Mouse (Mus musculus) hindbrain, postnatal 0 days (tissue): ENCODE results near the gene Cybc1. TPM values are rescaled to one million over a fixed set of nuclear protein-coding genes. Genes with fewer than 3 reads are reported as not detected.

ENCODE experiments used
- ATAC-seq: fragments of 200-750 bp; cut with Nextera tagmentation; 2 replicates; pipeline ENCODE4 v1.8.0; 2017; ENCODE audit warnings: mild to moderate bottlenecking, moderate TSS enrichment, moderate library complexity
- DNase-seq: peaks from one replicate; pipeline ENCODE4 v3.0.0-alpha.2; 2015; ENCODE audit warnings: low spot score
- H3K27ac ChIP-seq: fragments of 300-500 bp; sonication (generic); 2 replicates; pipeline ENCODE4 v1.5.1; 2014; ENCODE audit warnings: mild to moderate bottlenecking
- H3K27me3 ChIP-seq: fragments of 300-500 bp; sonication (generic); 2 replicates; pipeline ENCODE4 v1.6.1; 2014; ENCODE audit warnings: low read length, mixed read lengths; ENCODE audit not compliant: insufficient read depth
- H3K36me3 ChIP-seq: fragments of 300-500 bp; sonication (generic); 2 replicates; pipeline ENCODE4 v1.6.1; 2014; ENCODE audit warnings: low read length, mixed read lengths; ENCODE audit not compliant: insufficient read depth
- H3K4me1 ChIP-seq: fragments of 300-500 bp; sonication (generic); 2 replicates; pipeline ENCODE4 v1.6.1; 2014; ENCODE audit warnings: antibody characterized with exemption, low read length, mixed read lengths; ENCODE audit not compliant: insufficient read depth
- H3K4me2 ChIP-seq: fragments of 300-500 bp; sonication (generic); 2 replicates; pipeline ENCODE4 v1.6.1; 2014; ENCODE audit warnings: low read depth, mild to moderate bottlenecking, low read length, moderate library complexity, mixed read lengths
- H3K4me3 ChIP-seq: fragments of 300-500 bp; sonication (generic); 2 replicates; pipeline ENCODE4 v1.5.1; 2014; ENCODE audit warnings: low read length
- H3K9ac ChIP-seq: fragments of 300-500 bp; sonication (generic); replicated peaks from 2 replicates; pipeline ENCODE4 v1.6.1; 2014; ENCODE audit warnings: mild to moderate bottlenecking, low read length, moderate library complexity, mixed read lengths
- H3K9me3 ChIP-seq: fragments of 300-500 bp; sonication (generic); 2 replicates; pipeline ENCODE4 v1.6.1; 2016; ENCODE audit warnings: low read length, mixed read lengths
- CTCF ChIP-seq: IDR thresholded peaks from 2 replicates; pipeline ENCODE4 v1.5.1; 2016; ENCODE audit warnings: antibody characterized with exemption, control low read depth, low read depth
- WGBS: fragments of 180-500 bp; shearing (Covaris S2); extraction: QIAGEN DNeasy Blood & Tissue Kit; methylation state at CpG from one replicate; pipeline ENCODE4 v1.1.7; 2014; 5-methylcytosine and 5-hydroxymethylcytosine counted together
- polyA plus RNA-seq: library from polyadenylated mRNA; unstranded; fragments of >200 nt; fragmentation: Nextera tagmentation; extraction: Ambion mirVana; gene quantifications from 2 replicates; pipeline ENCODE4 v1.2.1, GENCODE M21; 2015
- total RNA-seq: library from RNA; depleted of rRNA; stranded (reverse); fragments of >200 nt; gene quantifications from 2 replicates; pipeline ENCODE4 v1.2.3, GENCODE M21; 2014

Gene Cybc1
- total and polyA plus RNA-seq, 2 experiments from 2014 or later: 21.2 to 25.6 TPM

GRCm38 (mm10) chr11:121250196-121250595 is 21.1 kb upstream of the Cybc1 start:
- no peak overlapping the region for H3K4me2 ChIP-seq
- H3K36me3 ChIP-seq: peaks cover 84% of the 10 kb centered on the region
- no peak for TF ChIP-seq CTCF
- no peaks in the 10 kb centered on the region for H3K9me3 ChIP-seq
- no peak overlapping the region for H3K27ac ChIP-seq
- DNase-seq (no peak), ATAC-seq (no peak)
- no peaks in the 10 kb centered on the region for H3K4me1 ChIP-seq
- H3K4me3 ChIP-seq: no peak overlapping the region
- WGBS: 83% methylated on average over 8 of the region's 8 CpGs
- no peak overlapping the region for H3K9ac ChIP-seq
- H3K27me3 ChIP-seq: no peaks in the 10 kb centered on the region

GRCm38 (mm10) chr11:121239669-121240068 is 10.5 kb upstream of the Cybc1 start:
- peaks cover 18% of the 10 kb centered on the region; the same call in 1 of the 2 replicates for H3K36me3 ChIP-seq
- DNase-seq (no peak), ATAC-seq (no peak)
- peaks cover 16% of the 10 kb centered on the region; the same call in 1 of the 2 replicates for H3K4me1 ChIP-seq
- TF ChIP-seq CTCF: no peak
- H3K27ac ChIP-seq: no peak overlapping the region
- no peak overlapping the region for H3K4me3 ChIP-seq
- 94% methylated on average over 2 of the region's 2 CpGs for WGBS
- H3K9ac ChIP-seq: no peak overlapping the region
- no peaks in the 10 kb centered on the region for H3K9me3 ChIP-seq
- H3K27me3 ChIP-seq: no peaks in the 10 kb centered on the region
- H3K4me2 ChIP-seq: no peak overlapping the region

- 0 out of 2 replicates have a peak, but pooled peaks cover 3% of the 10 kb centered on the region for H3K36me3 ChIP-seq
- peak; percentile 57 for TF ChIP-seq CTCF
- no peak; the same call in 1 of the 2 replicates for ATAC-seq
- peak overlapping the region; percentile 71 for H3K4me2 ChIP-seq
- H3K9ac ChIP-seq: peak overlapping the region; percentile 81
- H3K27me3 ChIP-seq: no peaks in the 10 kb centered on the region
- WGBS: 3% methylated on average over 28 of the region's 28 CpGs
- peaks cover 16% of the 10 kb centered on the region; the same call in 1 of the 2 replicates for H3K4me1 ChIP-seq
- peak; percentile 61 for DNase-seq
- peak overlapping the region; percentile 90 for H3K27ac ChIP-seq
- peak overlapping the region; percentile 80 for H3K4me3 ChIP-seq
- H3K9me3 ChIP-seq: no peaks in the 10 kb centered on the region
Measured at GRCm38 (mm10) chr11:121237345-121238128, 8.4 kb upstream of the Cybc1 start.

GRCm38 (mm10) chr11:121236564-121237344 is 7.6 kb upstream of the Cybc1 start, which contains the start of gene Narf:
Gene Narf, plus strand, starts transcription at chr11:121237253.
- peak; percentile 83 for TF ChIP-seq CTCF
- ATAC-seq (peak; percentile 99), DNase-seq (peak; percentile 99)
- Histone ChIP-seq H3K27me3 (no peaks in the 10 kb centered on the region), H3K4me3 (peak within 1 kb of the TSS; percentile 80), H3K4me2 (peak within 1 kb of the TSS; percentile 71), H3K9me3 (no peaks in the 10 kb centered on the region), H3K9ac (peak within 1 kb of the TSS; percentile 81), H3K27ac (peak within 1 kb of the TSS; percentile 95), H3K4me1 (peaks cover 16% of the 10 kb centered on the region; the same call in 1 of the 2 replicates), H3K36me3 (0 out of 2 replicates have a peak, but pooled peaks cover 3% of the 10 kb centered on the region)
- WGBS: under 1% methylated on average over 50 of the region's 50 CpGs

- peaks cover 16% of the 10 kb centered on the region; the same call in 1 of the 2 replicates for H3K4me1 ChIP-seq
- H3K27ac ChIP-seq: peak overlapping the region; percentile 95
- H3K9ac ChIP-seq: no peak overlapping the region
- H3K4me3 ChIP-seq: no peak overlapping the region
- TF ChIP-seq CTCF: peak; percentile 64
- 25% methylated on average over 9 of the region's 9 CpGs for WGBS
- no peaks in the 10 kb centered on the region for H3K27me3 ChIP-seq
- no peaks in the 10 kb centered on the region for H3K9me3 ChIP-seq
- H3K4me2 ChIP-seq: peak overlapping the region; percentile 58; the same call in 1 of the 2 replicates
- ATAC-seq: no peak
- DNase-seq: peak; percentile 46
- 0 out of 2 replicates have a peak, but pooled peaks cover 3% of the 10 kb centered on the region for H3K36me3 ChIP-seq
Measured at GRCm38 (mm10) chr11:121235475-121236238, 6.5 kb upstream of the Cybc1 start.

- Histone ChIP-seq H3K27ac (no peak overlapping the region), H3K4me3 (no peak overlapping the region), H3K36me3 (no peaks in the 10 kb centered on the region), H3K9ac (no peak overlapping the region), H3K4me2 (no peak overlapping the region), H3K9me3 (no peaks in the 10 kb centered on the region), H3K4me1 (peaks cover 15% of the 10 kb centered on the region), H3K27me3 (no peaks in the 10 kb centered on the region)
- DNase-seq (no peak), ATAC-seq (no peak)
- TF ChIP-seq CTCF: no peak
- WGBS: 47% methylated on average over 4 of the region's 4 CpGs
Measured at GRCm38 (mm10) chr11:121232706-121233105, 3.6 kb upstream of the Cybc1 start.
